Mouse (Mus musculus): Measurements from ENCODE around the gene Zfp46. TPM values are rescaled to one million over a fixed set of nuclear protein-coding genes. Genes with fewer than 3 reads are reported as not detected.

The Zfp46 gene
- polyA plus RNA-seq, 1 experiment from 2014 or later, result 7.5 TPM

DNA sequence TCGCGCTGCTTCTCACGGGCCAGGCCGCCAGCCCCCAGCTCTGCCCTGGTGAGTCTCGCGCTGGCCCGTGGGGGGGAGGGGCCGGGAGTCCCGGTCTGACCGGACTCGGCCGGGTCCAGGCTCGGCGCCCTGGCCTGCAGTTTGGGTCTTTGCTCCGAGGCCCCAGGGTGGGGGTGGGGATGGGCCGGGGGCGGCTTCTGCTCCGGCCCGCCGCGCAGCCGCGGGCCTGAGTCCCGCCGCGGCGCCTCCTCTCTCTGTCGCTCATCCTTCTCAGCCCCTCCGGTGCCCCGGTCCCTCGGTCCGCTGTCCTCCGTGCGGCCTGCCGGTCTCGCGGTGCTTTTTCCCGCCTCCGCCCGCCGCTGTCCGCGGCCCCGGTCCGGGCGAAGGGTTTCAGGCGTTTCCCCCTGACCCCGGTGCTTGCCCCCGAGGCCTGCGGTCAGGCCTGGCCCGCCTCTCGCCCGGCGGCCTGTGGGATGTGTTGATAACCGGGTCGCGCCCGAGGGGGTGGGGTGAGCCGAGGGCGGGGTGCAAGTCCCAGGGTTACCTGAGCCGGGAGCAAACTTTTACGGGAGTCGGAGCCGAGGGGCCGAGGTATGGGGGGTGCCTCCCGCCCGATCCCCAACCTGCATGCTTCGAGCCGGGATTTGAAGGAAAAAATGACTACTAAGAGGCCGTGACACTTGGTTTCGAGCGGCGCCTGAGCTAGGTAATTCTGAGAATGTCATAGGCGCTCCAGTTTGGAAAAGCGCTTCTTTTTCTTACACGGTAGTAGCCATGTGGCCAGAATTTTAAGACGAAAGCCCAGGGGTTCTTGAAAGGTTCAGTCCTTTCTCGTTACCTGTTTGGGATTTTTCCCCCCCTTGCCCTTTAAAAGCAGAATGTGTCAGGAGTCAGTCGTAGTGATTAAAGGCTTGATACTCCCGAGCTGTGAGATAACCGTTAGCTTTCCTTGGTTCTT, 26.8 kb downstream of the Zfp46 start:
- peak; percentile 28 for DNase-seq (ENCODE audit: low spot score)

DNA sequence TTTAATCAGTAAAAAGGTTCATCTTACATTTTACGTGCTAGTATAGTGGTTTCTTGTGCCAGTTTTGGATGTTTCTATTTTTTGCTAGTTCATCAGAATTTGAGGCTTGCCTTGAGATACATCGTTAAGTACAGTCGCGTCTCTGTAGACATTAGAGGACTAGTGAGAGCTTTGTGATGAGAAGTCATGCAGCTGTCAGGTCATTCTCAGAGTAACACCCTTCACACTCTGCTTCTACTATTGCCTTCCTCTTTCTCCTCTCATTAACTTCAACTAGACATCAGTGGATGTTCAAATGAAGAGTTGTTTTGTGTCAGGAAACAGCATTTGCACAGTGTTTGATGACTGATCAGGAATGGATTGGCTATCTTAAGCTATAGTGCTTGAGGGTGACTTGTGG, 28.1 kb downstream of the Zfp46 start:
- no peak for DNase-seq (ENCODE audit: low spot score)

DNA sequence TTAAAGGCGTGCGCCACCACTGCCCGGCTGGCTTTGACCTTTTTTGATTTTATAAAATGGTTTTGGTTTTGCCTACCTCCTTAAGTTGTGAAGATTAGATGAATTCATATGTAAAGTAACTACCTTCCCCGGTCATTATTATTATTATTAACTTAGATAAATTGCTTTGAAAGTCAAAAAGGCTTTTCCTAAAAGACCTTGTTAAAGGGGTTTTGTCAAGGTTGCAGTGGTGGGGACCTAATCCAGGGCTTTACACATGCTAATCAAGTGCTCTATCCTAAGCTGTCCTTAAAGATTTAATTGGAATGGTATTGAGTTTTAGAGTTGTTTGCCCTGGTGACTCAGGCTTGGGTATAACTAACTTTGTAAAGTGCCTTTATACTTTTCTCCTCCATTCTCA, 33.2 kb downstream of the Zfp46 start:
- no peak for DNase-seq (ENCODE audit: low spot score)

DNA sequence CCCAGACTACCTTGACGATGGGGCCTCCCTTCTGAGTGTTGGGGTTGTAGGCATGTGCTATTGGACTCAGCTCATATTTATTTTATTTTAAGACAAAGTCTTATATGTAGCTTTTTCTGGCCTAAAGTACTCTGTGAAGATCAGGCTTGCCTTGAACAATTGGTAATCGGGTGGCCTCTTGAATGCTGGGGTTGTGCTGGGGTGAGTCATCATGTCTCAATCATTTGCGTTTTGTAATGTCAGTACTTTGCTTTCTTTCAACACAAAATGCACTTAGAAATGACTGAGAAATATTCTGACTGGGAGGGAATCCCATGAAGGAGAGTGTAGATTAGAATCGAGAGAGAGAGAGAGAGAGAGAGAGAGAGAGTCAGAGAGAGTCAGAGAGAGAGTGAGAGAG, 35.5 kb downstream of the Zfp46 start:
- no peak for DNase-seq (ENCODE audit: low spot score)

DNA sequence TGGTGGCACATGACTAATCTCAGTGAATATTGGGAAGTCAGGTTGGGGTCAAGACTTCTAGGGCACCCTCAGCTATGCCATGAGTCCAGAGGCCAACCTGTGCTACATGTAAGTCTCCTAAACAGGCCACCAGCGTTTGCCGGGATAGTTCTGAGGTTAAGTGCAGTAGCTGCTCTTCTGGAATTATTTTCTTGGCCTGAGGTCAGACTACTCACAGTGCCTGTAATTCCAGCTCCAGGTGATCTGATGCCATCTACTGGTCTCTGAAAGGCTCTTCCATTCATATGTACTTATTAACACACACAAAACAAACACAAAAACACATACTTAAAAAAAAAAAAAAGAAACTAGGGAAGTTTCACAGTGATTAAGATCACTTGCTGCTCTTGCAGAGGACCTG, 39.7 kb downstream of the Zfp46 start:
- DNase-seq (ENCODE audit: low spot score), result no peak

DNA sequence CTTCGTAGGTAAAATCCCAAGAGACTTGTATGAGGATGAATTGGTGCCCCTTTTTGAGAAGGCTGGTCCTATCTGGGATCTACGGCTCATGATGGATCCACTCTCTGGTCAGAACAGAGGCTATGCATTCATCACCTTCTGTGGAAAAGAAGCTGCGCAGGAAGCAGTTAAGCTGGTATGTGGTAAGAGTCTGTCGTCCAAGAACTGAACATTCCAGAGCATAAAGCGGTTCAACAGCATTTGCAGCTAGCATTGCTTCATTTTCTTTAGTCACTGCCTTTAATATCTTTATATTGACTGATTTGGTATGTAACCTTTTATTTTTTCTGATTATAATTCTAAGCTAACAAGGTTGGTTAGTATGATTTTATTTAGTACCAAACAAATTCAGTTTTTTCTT, 42.8 kb downstream of the Zfp46 start:
- DNase-seq (ENCODE audit: low spot score), result no peak

DNA sequence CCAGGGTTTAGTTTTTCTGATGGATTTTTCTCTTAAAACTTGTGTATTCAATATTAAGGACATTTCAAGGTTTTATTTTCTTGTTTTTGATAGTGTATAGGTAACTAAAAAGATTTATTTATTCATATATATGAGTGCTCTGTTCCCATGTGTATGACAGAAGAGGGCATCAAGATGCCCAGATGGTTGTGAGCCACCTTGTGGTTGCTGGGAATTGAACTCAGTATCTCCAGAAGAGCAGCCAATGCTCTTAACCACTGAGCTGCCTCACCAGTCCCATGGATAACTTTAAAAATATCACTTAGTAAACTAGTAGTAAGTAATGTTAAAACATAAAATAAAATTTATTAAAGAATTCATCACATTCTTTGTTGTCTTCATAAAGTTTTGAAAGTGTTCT, 43.6 kb downstream of the Zfp46 start:
- no peak for DNase-seq (ENCODE audit: low spot score)

DNA sequence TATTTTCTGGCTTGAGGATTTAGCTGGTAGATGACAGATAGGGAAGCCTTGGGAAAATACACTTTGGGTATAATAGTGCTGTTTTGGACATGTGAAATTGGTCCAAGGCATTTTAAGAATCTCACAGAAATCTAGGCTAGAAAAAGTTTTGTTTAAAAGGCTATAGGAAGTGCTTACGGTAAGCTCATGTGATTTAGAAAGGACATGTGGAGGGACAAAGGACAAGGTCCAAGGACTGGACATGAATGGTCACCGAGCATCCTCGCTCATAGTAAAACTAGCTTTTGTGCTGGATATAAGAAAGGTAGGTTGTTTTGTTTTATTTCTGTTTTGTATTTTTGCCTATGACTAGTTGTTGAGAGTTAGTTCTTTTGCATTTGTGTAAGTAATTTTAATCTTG, 47.2 kb downstream of the Zfp46 start:
- DNase-seq (ENCODE audit: low spot score), result no peak

DNA sequence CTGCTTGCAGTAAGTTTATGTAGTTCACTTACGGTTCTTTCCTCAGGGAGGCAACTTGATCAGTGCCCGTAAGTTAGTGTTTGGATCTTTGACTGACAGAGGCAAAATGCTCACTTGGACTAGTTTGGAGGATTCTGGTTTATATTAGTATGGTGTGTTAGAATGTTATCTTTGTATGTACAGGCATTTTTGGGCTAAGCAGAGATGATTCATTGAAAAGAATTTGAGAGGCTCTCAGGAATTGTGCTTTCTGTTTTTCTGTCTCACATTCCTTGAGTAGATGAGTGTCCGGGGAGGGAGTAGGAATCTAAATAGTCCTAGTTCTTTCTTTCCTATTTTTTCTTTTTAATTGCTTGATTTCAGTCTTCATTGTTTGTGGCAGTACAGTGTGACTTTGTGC, 48.7 kb downstream of the Zfp46 start:
- no peak for DNase-seq (ENCODE audit: low spot score)

DNA sequence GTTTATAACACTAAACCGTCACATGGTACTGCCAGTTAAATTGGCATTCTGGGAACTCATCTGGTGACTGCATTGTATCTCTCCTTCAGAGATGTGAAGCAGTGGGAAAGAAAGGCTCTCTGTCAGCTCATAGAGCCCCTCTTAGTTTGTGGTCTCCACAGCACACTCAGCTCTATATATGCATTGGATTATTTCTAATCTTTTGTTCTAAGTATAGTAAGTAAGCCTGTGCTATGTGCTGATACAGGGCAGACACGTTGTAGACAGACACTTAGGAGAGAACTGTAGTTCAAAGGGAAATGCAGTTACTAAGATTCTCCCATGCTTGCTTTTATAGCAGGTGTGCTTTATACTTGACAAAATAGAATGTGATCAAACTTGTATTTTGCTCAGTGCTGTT, 50.6 kb downstream of the Zfp46 start:
- DNase-seq (ENCODE audit: low spot score), result no peak

DNA sequence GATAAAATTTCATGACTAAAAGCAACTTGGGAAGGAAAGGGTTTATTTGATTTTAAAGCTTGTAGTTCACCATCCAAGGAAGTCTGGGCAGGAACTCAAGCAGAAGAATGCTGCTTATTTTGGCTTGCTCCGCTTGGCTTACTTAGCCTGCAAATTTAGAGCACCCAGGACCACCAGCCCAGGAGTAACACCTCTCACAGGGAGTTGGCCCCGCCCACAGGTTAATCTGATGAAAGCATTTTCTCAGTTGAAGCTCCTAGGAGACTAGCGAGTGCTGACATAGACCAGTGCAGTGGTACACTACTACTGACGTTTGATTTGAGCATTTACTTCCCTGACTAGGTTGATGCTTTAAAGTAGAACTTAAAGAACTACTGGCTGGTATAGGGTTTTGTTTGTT, 52.6 kb downstream of the Zfp46 start:
- DNase-seq (ENCODE audit: low spot score), result no peak

Other genes starting within 250 kb of the Zfp46 start
- 717 and 718 TPM in 2 replicates for gene Rpl11, start 231.3 kb upstream of the Zfp46 start, polyA plus RNA-seq (2015; fragmentation: Nextera tagmentation; extraction: Ambion mirVana)
- gene Id3, start 141.2 kb upstream of the Zfp46 start, polyA plus RNA-seq (2015; fragmentation: Nextera tagmentation; extraction: Ambion mirVana), result 262 and 327 TPM in 2 replicates
- gene E2f2, start 112.3 kb upstream of the Zfp46 start, polyA plus RNA-seq (2015; fragmentation: Nextera tagmentation; extraction: Ambion mirVana), result 58.9 and 64.1 TPM in 2 replicates
- gene Asap3, start 78.3 kb upstream of the Zfp46 start, polyA plus RNA-seq (2015; fragmentation: Nextera tagmentation; extraction: Ambion mirVana), result 1.3 and 2.1 TPM in 2 replicates
- 1.2 TPM in 2 replicates for gene Tcea3, start 37.0 kb upstream of the Zfp46 start, polyA plus RNA-seq (2015; fragmentation: Nextera tagmentation; extraction: Ambion mirVana)
- 113 and 119 TPM in 2 replicates for gene Hnrnpr, start 26.3 kb downstream of the Zfp46 start, polyA plus RNA-seq (2015; fragmentation: Nextera tagmentation; extraction: Ambion mirVana)
- gene Htr1d, start 138.8 kb downstream of the Zfp46 start, polyA plus RNA-seq (2015; fragmentation: Nextera tagmentation; extraction: Ambion mirVana), result not detected in 2 replicates
- 0.16 and 0.21 TPM in 2 replicates for gene 6030445D17Rik, start 177.6 kb downstream of the Zfp46 start, polyA plus RNA-seq (2015; fragmentation: Nextera tagmentation; extraction: Ambion mirVana)
- 34.0 and 36.0 TPM in 2 replicates for gene Luzp1, start 185.1 kb downstream of the Zfp46 start, polyA plus RNA-seq (2015; fragmentation: Nextera tagmentation; extraction: Ambion mirVana)

Measured in thymus, postnatal 0 days (tissue).